Mouse (Mus musculus) heart, postnatal 10 days (tissue): ENCODE data around the gene Pcp4l1. TPM values are rescaled to one million over a fixed set of nuclear protein-coding genes. Genes with fewer than 3 reads are reported as not detected.
A peak's percentile ranks its signal among the peaks of the same experiment; 100 is the strongest.

ENCODE experiments used
- DNase-seq, 2 experiments: peaks; one replicate each; pipeline ENCODE4 v3.0.0; 2021
- intact Hi-C: fragments of 180-260 bp; cut with DNase I; formaldehyde crosslinking; loops from one replicate; pipeline ENCODE4 v1.15.1; 2025
- total RNA-seq, 2 experiments: library from RNA; stranded (reverse); gene quantifications; 2 replicates each; pipeline ENCODE4 v1.2.3; 2021

Gene Pcp4l1
- total RNA-seq, 2 experiments from 2014 or later = 136 to 146 TPM

DNA sequence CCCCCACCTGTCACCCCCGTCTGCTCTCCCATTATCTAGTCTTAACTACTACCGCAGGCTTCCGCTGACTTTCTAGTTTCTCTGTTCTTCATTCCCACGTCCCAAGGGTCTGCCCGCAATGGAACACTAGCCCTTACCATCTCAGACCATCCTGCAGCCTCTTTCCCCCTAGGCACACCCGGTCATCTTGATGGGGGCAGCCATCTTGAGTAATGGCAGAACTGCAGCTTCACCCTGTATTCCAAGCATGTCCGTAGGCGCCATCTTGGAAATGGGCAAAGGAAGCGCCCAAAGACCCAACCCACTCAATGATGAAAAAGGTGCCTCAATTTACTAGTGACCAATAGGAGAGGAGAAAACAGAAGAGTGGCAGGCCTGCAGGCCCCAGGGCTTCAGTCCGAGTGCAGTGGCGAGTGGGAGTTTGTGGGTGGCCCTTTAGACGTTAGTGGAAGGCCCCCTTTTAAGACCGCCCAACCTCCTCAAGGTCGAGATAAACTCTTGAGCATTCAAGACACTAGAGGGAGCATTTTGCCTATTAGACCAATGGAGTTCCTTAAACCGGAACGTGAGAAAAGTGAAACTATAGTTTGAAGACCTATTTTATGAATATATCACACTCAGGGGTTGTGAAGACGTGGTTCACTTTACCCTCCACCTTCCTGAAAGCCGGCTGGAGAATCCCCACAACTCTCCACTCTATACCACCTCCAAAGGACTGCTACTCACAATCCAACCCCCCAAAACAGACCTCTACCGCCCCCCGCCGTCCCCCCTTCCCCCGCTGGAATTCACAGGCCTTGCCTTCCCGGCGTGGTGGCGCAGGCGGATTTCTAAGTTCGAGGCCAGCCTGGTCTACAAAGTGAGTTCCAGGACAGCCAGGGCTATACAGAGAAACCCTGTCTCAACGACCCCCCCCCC, 26.4 kb upstream of the Pcp4l1 start, which contains the start of gene Tomm40l:
Gene Tomm40l, minus strand, starts transcription at position 277 of the 918 bp plus-strand sequence.
- intact Hi-C loops = loop anchor here (1.0 to 2.0 kb wide), 3 partner anchors 22 to 106 kb away; no protein-coding TSS in a partner anchor
- peak; percentile 95 to 97 for DNase-seq

DNA sequence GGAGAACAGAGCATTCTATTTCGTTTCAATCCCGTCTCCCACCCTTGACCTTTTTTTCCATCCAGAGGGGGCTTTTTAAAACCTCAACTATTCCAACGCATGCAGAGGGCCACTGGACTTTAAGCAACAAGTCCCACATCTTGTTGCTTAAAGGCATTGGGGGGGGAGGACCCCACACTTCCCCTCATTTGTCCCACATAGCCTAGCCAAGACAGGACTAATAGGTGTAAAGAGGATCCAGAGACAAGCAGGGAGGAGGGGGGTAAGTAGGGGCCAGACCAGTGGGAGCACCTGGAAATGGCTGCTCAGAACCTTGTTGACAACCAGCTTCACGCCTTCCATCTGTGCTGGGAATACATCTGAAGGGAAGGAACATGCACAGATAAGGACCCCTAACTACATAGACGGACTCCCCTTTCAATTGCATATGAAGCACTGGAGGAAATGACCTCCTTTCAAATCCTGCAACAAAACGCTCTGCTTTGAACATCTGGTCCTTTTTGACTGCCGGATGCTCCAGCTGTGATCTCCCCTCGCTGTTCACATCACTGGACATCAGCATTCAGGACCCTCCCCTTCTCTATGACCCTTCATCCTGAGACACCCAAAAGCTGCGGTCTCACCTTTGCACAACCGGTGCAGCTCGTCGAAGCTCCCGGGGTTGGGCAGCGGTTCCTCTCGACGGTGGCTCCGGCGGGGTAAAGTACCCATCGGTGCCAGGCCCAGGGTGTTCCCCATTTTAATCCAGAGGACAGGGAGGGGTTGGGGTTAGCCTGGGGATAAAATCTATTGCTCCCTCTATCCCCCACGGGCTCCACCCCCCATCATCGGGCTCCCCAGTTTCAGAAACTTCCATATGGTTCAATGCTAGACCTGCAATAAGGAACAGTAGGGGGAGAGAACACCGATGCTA, 25.5 kb upstream of the Pcp4l1 start:
- intact Hi-C loops = loop anchor here (1.0 to 2.0 kb wide), 4 partner anchors 23 to 105 kb away; no protein-coding TSS in a partner anchor
- peak in 1 of 2 experiments; percentile 30 for DNase-seq

DNA sequence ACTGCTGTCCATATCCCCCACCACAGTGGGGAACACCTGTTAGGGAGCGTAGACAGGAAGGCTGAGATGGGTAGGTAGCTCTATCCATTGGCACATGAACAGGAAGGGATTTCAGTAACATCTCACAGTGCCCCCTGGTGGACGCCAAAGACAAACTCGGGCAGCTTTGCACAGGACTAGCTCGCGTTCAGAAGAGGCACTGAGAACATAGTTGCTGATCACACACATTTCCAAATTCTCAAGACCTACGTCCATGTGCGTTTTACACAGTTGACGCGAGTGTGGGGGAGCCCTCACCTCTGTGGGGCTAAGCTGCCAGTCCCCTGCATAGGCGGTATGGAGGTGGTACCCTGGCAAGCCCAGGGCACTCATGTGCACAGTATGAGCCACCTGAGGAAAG, 24.8 kb upstream of the Pcp4l1 start:
- peak; percentile 91 to 94 for DNase-seq
- intact Hi-C loops = loop anchor here (1.0 to 2.0 kb wide), 2 partner anchors 28 to 57 kb away; no protein-coding TSS in a partner anchor

DNA sequence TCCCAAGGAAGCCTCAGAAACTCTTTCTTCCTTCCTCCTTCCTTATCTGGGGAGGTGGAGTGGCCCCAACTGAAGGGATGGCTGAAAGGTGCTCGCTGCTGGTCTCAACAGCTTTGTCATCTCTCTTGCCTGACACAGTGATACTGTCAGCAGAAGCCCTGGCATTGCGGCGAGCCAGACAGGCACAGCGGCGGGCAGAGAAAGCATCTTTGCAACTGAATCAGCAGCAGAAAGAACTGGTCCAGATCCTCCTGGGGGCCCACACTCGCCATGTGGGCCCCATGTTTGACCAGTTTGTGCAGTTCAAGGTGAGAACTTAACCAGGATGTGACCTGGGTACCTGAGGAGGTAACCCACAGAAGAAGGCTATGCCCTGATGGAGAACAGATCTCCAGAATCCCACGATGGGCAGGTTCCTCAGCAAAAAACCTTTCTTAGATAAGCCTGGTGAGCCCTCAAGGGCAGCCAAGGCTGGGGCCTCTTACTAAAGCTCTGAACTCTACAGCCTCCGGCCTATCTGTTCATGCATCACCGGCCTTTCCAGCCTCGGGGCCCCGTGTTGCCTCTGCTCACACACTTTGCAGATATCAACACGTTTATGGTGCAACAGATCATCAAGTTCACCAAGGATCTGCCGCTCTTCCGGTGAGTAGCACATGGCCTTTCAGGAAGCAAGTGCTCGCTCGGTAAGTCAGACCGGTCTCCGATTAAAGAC, 20.3 kb upstream of the Pcp4l1 start:
- intact Hi-C loops = no loop called here
- DNase-seq = no peak

DNA sequence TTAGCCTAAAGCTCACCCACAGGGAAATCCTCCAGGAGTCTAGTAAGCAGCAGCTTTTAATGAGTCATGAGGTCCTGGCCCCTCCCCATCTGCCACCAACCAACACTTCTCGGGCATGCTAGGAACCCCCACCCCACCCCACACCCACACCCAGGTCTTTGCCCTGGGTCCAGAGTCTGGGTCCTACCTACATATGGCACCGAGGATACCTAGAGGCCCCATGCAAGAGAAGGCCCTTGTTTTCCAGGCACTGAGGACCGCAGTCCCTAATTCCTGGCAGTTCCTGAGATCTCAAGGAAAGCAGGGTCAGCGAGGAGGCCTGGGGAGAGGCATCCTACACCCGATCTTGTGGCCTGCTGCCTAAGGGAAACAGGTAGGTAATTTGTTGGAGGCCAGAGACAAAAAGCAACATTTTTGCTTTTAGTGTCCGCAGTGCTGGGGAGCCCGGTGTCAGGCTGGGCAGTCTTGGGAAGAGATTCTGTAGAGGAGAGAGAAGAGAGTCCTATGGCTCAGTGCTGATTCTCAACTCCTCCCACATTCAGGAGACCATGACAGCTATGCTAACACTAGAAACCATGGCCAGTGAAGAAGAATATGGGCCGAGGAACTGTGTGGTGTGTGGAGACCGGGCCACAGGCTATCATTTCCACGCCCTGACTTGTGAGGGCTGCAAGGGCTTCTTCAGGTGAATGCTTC, 17.9 kb upstream of the Pcp4l1 start, which contains the start of gene Nr1i3:
Gene Nr1i3, plus strand, starts transcription at position 170 of the 696 bp plus-strand sequence.
- intact Hi-C loops = no loop called here
- DNase-seq = no peak

DNA sequence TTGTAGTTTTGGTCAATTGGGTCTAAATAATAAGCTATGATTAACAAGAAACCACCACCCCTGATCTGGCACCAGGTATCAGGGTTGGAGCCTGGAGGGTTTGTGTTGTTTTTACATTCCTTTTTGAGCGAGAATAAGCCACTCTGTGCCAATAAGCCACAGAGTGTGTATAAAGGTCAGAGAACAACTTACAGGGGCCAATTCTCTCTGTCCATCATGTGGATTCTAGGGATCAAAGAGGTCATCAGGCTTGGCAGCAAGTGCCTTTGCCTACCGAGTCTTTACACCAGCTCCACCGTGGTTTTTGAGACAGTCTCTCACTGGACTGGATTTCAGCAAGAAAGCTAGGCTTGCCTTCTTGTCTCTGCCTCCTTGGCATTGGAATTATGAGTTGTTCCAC, 16.8 kb upstream of the Pcp4l1 start:
- intact Hi-C loops = no loop called here
- no peak for DNase-seq

DNA sequence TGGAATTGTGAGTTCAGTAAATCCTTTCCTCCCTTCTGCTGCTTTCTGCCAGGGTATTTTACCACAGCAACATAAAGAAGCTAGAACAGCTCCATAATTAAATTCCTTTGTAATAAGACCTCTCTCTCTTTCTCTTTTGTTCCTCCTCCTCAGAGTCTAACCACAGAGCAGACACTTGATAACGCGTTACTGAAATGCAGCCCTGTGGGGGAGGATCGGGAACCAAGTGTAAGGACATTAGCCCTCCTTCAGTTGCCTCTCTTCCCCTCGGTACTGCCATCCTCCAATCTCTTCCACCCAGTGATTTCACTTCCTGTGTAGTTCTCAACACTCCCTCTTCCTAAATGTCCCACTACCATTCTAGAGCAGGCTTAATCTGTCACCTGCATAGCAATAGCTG, 13.3 kb upstream of the Pcp4l1 start:
- DNase-seq = no peak
- intact Hi-C loops = no loop called here

DNA sequence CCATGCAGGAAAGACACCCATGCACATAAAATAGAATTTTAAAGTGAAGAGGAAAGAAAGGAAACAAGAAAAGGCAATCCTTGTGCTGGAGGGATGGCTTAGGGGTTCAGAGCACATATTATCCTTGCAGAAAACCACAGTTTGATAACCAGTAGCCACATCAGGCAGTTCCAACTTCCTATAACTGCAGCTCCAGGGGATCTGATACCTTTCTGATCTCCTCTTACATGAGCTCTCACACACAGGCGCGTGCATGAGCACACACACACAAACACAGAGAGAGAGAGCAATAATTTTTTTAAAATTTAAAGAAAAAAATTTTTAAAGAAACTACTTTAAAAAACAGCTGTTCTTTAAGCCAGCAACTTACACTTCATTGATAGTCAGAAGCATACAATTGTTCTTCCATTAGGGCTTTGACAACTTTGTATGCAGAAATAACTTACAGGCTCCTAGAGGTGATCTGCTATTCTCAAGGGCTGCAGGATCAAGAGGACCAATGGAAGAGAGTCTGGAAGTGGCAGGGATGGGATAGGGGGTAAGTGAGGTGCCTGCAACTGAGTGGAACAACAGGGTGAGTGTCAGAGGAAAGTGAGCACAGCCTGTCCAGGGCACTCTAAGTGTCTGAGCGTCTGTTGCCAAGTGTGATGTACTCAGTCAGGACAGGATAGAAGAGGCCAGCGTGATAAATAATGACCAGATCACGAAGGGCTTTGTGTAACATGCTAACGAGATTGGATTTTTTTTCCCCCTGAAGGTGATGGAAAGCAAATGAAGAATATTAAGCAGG, 9.8 kb upstream of the Pcp4l1 start:
- intact Hi-C loops = no loop called here
- DNase-seq = no peak

DNA sequence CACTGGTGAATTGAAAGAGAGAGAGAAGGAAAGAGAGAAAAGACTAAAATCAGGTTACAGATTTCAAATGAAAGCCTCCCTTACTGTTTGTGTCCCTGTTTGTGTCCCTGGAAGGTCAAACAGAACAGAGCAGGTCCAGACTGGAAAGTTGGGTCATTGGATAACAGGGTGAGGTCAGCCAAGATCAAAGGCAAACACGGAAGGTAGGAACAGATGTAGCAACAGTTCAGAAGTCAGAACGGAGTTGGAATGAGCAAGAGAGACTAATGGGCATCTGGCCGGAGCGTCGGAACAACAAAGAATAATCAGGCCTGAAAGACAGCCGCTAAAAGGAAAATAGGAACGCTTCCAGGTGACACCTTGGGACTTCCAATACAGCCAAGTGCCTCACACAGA, 8.2 kb upstream of the Pcp4l1 start:
- intact Hi-C loops = no loop called here
- no peak for DNase-seq

DNA sequence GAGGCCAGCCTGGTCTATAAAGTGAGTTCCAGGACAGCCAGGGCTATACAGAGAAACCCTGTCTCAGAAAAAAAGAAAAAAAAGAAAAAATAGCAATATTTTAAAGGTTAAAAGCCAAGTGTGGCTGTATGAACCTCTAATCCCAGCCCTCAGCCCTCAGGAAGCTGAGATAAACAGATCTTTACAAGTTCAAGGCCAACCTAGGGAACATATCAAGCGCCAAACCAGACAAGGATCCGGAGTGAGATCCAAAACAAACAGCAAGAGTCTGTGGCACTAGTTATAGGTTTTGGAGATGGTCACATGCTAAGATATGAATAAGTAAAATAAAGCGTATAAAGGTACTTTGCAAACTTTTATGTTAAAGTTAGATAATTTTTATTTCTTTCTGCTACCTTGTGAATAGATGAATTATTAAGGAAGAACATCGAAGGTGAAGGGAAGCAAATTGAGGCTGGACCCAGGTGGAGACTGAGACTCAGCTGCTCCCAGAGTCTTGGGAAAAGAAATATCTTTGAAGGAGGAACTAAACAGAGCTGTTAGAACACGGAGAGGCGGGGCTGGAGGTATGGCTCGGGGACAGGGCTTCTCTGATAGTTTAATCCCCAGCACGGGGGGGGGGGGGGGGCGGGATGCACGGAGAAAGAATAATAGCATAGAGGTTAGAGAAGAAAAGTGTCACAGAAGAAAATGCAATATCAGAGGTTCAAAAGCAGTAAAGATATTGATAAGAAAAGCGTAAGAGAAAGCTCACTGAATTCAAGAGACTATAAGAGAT, 7.6 kb upstream of the Pcp4l1 start:
- no peak for DNase-seq
- intact Hi-C loops = no loop called here

DNA sequence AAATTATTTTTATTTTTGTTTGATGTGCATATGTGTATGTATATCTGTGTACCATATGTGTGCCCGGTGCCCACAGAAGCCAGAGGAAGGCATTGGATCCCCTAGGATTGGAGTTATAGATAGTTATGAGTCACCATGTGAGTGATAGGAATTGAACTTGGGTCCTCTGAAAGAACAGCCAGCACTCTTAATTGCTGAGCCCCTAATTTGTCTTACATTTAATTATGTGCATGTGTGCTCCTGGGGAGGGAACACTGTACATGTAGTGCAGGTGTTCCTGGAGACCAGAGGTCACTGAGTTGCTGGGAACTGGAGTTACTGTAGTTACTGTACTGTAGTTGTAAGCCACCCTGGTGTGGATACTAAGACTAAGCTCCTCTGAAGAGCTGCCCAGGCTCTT, 4.7 kb upstream of the Pcp4l1 start:
- intact Hi-C loops = no loop called here
- DNase-seq = no peak

DNA sequence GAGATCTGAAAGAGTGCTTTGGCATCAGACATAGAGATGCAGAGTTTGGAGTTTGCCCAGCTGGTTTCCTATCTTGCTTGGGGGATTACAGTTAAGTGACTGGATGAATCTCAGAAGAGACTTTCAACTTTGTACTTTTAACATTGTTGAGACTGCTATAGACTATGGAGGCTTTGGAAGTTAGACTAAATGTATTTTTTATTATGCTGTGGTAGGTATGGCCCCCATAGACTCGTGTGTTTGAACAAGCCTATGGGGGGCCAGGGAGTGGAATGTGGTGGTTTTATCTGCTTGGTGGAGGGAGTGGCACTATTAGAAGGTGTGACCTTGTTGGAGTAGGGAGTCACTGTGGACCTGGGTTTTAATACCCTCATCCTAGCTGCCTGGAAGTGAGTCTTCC, 3.5 kb upstream of the Pcp4l1 start:
- intact Hi-C loops = no loop called here
- DNase-seq = no peak

DNA sequence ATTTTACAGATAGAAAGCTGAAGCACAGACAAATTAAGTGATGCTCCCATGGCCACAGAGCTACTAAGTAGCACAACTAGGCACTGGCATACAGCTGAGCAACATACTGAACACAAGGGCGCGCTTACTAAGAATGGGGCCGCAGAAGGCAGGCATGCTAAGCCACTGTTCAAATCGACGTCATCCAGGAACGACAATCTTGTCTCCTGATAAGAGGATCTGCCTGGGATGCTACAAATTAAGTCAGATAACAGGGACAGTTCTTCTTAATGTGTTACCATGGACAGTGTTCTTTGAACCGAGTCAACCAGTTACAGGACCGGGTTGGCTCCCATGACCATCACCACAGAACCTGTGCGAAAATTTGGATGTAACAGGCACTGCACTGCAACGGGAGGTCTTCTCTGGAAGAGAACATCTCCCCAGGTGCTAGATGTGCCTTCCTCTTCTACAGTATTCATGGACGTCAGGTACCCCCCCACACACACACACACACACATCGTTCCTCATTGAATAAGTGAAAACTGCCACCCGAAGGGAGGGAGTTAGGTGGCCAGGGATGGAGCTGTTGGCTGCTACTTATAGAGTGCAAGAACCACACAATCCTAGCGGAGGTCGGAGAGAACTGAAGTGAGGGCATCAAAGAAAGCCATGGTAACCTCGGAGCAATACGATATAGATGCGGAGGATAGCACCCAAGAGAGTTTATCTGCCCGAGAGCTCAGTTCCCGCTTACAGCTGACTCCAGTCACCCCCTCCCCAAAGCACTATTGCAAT, 834 bp downstream of the Pcp4l1 start:
- intact Hi-C loops = no loop called here
- DNase-seq = no peak

DNA sequence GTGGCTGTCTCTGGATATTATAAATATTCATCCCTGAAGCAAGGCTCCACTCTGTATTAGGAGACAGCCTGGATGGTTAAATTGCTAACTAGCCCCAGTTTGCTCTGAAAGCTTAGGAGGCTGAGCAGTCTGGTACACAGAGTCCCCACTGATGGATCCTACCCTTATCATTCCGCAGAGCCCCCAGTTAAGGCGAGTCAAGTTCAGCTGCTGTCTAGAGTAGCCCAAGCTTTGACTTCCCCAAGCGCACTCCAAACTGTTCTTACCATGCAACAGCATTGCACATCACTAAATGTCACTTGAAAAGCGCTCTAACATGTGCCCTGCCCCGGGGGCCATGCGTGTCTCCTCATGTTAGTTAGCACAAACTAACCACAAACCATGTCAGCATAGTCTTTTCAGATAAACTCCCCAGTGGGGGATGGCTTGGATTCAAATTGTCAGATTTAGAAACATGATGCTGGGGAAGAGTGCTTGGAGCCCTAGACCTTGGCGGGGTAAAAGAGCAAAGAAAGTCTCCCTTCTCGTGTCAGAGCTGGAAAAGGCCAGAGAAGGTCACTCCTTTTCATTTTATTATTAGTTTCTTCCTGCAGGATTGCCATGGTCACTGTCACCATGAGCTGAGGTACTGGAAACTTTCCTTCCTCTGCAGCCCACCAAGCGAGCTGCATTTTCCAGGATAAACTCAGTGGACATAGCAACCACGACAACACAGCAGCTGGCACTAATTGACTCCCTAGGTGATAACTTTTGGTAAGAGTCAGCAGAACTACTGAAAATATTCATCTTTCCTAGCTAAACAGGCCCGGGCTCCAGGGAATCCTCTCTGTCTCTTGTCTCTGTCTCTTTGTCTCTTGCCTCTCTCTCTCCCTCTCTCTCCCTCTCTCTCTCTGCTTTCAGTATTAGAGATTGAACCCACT, 1.9 kb downstream of the Pcp4l1 start:
- intact Hi-C loops = loop anchor here (2.0 kb wide), 1 partner anchor 27 kb away; no protein-coding TSS in a partner anchor
- no peak for DNase-seq

DNA sequence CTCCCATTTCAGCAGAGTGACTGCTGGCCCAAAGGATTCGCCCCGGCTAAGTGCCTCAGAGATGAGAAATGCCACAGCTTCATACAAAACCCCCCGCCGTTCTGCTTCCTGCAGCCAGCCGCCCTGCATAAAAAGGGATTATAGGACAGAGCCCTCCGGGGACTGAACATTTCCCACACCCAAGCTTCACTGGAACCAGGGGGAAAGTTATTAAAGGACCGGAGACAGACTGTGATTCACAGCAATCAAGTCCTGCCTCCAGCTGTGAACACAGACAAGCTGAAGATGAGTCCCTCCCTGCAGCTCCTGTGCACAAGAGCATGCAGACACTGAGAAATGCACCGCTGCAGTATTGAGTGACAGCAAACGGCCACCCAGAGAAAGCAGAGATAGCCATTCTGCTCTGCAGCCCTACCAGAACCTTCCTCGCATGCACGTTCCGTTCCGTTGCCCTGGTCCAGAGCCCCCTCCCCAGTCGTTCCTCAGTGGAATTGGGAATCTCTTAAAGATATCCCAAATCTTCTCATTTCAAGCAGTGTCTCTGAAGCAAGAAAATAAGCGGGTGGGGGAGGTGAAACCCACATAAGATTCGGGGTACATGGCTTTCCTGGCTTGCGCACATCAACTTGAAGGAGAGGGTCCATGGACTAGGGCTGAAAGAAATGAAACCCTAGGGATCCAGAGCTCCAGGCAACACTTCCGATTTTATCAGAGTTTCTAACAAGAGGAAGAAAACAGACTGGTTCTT, 2.8 kb downstream of the Pcp4l1 start:
- intact Hi-C loops = loop anchor here (2.0 kb wide), 1 partner anchor 28 kb away; no protein-coding TSS in a partner anchor
- DNase-seq = peak; percentile 29 to 49

DNA sequence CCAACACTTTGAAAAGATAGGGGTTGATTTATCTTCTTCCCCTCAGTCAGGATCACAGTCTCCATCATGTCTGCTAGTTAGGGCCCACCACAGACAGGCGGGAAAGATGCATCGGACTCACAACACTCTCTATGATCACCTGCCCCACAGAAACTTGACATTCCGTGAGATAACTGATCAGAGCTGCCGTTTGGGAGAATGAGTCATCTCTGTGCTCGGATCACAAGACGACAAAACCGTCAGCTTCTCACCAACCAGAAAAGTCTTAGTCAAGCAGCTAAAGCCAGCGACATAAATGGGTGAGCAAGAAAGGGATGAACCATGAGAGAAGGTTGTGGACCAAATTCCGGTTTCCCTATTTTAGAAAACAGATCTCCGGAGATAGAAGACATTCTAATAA, 3.8 kb downstream of the Pcp4l1 start:
- intact Hi-C loops = loop anchor here (2.0 kb wide), 1 partner anchor 29 kb away; no protein-coding TSS in a partner anchor
- DNase-seq = no peak
